Mouse (Mus musculus) CH12.LX (cell line): ENCODE results near the gene Nppc. TPM values are rescaled to one million over a fixed set of nuclear protein-coding genes. Genes with fewer than 3 reads are reported as not detected.

ENCODE experiments used
- DNase-seq: peaks from one replicate; pipeline ENCODE4 v3.0.0-alpha.2; 2013; ENCODE audit errors: extremely low read depth
- H3K27ac ChIP-seq: 2 replicates; pipeline ENCODE4 v1.5.1; 2012; ENCODE audit warnings: low read depth, mild to moderate bottlenecking, control low read depth, moderate library complexity; ENCODE audit not compliant: insufficient read depth
- H3K27me3 ChIP-seq: replicated peaks from 2 replicates; pipeline ENCODE3; 2012; ENCODE audit warnings: inconsistent platforms
- H3K36me3 ChIP-seq, 2 experiments: replicated peaks in 1 of 2; 2 replicates each; pipeline versions ENCODE3 to v1.6.1; 2012; ENCODE audit warnings: inconsistent platforms in 1 of 2, low read length in 1 of 2, mild to moderate bottlenecking in 1 of 2, mixed read lengths in 1 of 2, moderate library complexity in 1 of 2; ENCODE audit not compliant: control insufficient read depth in 1 of 2, insufficient read depth in 1 of 2
- H3K4me1 ChIP-seq, 2 experiments: 2 replicates each; pipeline ENCODE4 v1.6.1; 2012; ENCODE audit warnings: inconsistent platforms in 1 of 2, moderate library complexity in 1 of 2; ENCODE audit not compliant: insufficient read depth in 2 of 2, control insufficient read depth in 1 of 2
- H3K4me2 ChIP-seq: 2 replicates; pipeline ENCODE4 v1.6.1; 2012; ENCODE audit warnings: low read depth, mild to moderate bottlenecking, control low read depth; ENCODE audit not compliant: poor library complexity, insufficient read depth, severe bottlenecking
- H3K4me3 ChIP-seq, 3 experiments: fragments of 150-350 bp in 1 of 3; sonication (generic) in 1 of 3; replicated peaks in 1 of 3; 2 replicates each; pipeline versions ENCODE3 to v1.5.1; 2011 to 2012; ENCODE audit warnings: low read depth in 2 of 3, low read length in 2 of 3, mild to moderate bottlenecking in 2 of 3, moderate library complexity in 2 of 3, control low read depth in 1 of 3, improper control_type of control experiment in 1 of 3, inconsistent platforms in 1 of 3, mixed read lengths in 1 of 3; ENCODE audit not compliant: poor library complexity in 1 of 3
- H3K79me2 ChIP-seq: replicated peaks from 2 replicates; pipeline ENCODE4 v1.6.1; 2012; ENCODE audit warnings: mild to moderate bottlenecking, moderate library complexity; ENCODE audit not compliant: control insufficient read depth, poor library complexity, insufficient read depth, severe bottlenecking; ENCODE audit errors: extremely low read depth
- H3K9ac ChIP-seq: 2 replicates; pipeline ENCODE4 v1.6.1; 2012; ENCODE audit warnings: low read depth, mild to moderate bottlenecking, control low read depth, moderate library complexity; ENCODE audit not compliant: insufficient read depth
- H3K9me3 ChIP-seq: replicated peaks from 2 replicates; pipeline ENCODE3; 2012; ENCODE audit warnings: low read length, inconsistent platforms, mixed read lengths
- CHD2 ChIP-seq: IDR thresholded peaks from 2 replicates; pipeline ENCODE4 v1.6.1; 2011; ENCODE audit warnings: low read length, improper control_type of control experiment
- CTCF ChIP-seq, 2 experiments: IDR thresholded peaks in 1 of 2; conservative IDR thresholded peaks in 1 of 2; 2 replicates each; pipeline ENCODE4 v1.5.1; 2011 to 2012; ENCODE audit warnings: low read depth in 2 of 2, low read length in 2 of 2, improper control_type of control experiment in 1 of 2, inconsistent platforms in 1 of 2, mild to moderate bottlenecking in 1 of 2, moderate library complexity in 1 of 2
- ETS1 ChIP-seq: conservative IDR thresholded peaks from 2 replicates; pipeline ENCODE4 v1.6.1; 2012; ENCODE audit warnings: low read depth, mild to moderate bottlenecking, inconsistent platforms, low read length, improper control_type of control experiment, moderate library complexity
- GABPA ChIP-seq: IDR thresholded peaks from 2 replicates; pipeline ENCODE4 v1.6.1; 2012; ENCODE audit warnings: low read depth, low read length, improper control_type of control experiment, inconsistent platforms; ENCODE audit not compliant: insufficient replicate concordance
- IRF4 ChIP-seq: IDR thresholded peaks from 2 replicates; pipeline ENCODE4 v1.6.1; 2014; ENCODE audit warnings: low read depth, mild to moderate bottlenecking, inconsistent platforms, low read length, improper control_type of control experiment
- JUN ChIP-seq: IDR thresholded peaks from 2 replicates; pipeline ENCODE4 v1.6.1; 2011; ENCODE audit warnings: low read depth, mild to moderate bottlenecking, low read length, improper control_type of control experiment, moderate library complexity; ENCODE audit not compliant: insufficient read depth
- MAFK ChIP-seq: IDR thresholded peaks from 2 replicates; pipeline ENCODE4 v1.6.1; 2011; ENCODE audit warnings: low read length, improper control_type of control experiment; ENCODE audit not compliant: insufficient replicate concordance
- MAX ChIP-seq: IDR thresholded peaks from 2 replicates; pipeline ENCODE4 v1.6.1; 2011; ENCODE audit warnings: low read length, improper control_type of control experiment
- MAZ ChIP-seq: IDR thresholded peaks from 2 replicates; pipeline ENCODE4 v1.6.1; 2012; ENCODE audit warnings: low read depth, mild to moderate bottlenecking, inconsistent platforms, low read length, improper control_type of control experiment, moderate library complexity
- MXI1 ChIP-seq: IDR thresholded peaks from 2 replicates; pipeline ENCODE4 v1.6.1; 2011; ENCODE audit warnings: mild to moderate bottlenecking, low read depth, low read length, improper control_type of control experiment
- MYC ChIP-seq: IDR thresholded peaks from 2 replicates; pipeline ENCODE4 v1.6.1; 2011; ENCODE audit warnings: low read depth, mild to moderate bottlenecking, improper control_type of control experiment, low read length
- NRF1 ChIP-seq: IDR thresholded peaks from 2 replicates; pipeline ENCODE4 v1.6.1; 2014; ENCODE audit warnings: low read depth, mild to moderate bottlenecking, inconsistent platforms, low read length, improper control_type of control experiment, moderate library complexity
- PAX5 ChIP-seq: IDR thresholded peaks from 2 replicates; pipeline ENCODE4 v1.6.1; 2012; ENCODE audit warnings: low read length, inconsistent platforms, mixed read lengths
- POLR2AphosphoS2 ChIP-seq: IDR thresholded peaks from 2 replicates; pipeline ENCODE4 v1.6.1; 2011; ENCODE audit warnings: low read depth, low read length, improper control_type of control experiment
- RAD21 ChIP-seq: IDR thresholded peaks from 2 replicates; pipeline ENCODE4 v1.6.1; 2011; ENCODE audit warnings: low read depth, mild to moderate bottlenecking, low read length, improper control_type of control experiment, moderate library complexity
- RCOR1 ChIP-seq: conservative IDR thresholded peaks from 2 replicates; pipeline ENCODE4 v1.6.1; 2012; ENCODE audit warnings: low read depth, mild to moderate bottlenecking, inconsistent platforms, low read length, improper control_type of control experiment
- SIN3A ChIP-seq: IDR thresholded peaks from 2 replicates; pipeline ENCODE4 v1.6.1; 2012; ENCODE audit warnings: low read length, improper control_type of control experiment, inconsistent platforms
- SMC3 ChIP-seq: IDR thresholded peaks from 2 replicates; pipeline ENCODE4 v1.6.1; 2011; ENCODE audit warnings: low read depth, low read length, improper control_type of control experiment
- TBP ChIP-seq: conservative IDR thresholded peaks from 2 replicates; pipeline ENCODE4 v1.6.1; 2011; ENCODE audit warnings: low read depth, low read length, improper control_type of control experiment
- TCF12 ChIP-seq: IDR thresholded peaks from 2 replicates; pipeline ENCODE4 v1.6.1; 2014; ENCODE audit warnings: low read depth, mild to moderate bottlenecking, inconsistent platforms, low read length, improper control_type of control experiment
- USF1 ChIP-seq: IDR thresholded peaks from 2 replicates; pipeline ENCODE4 v1.6.1; 2014; ENCODE audit warnings: low read depth, mild to moderate bottlenecking, inconsistent platforms, low read length, improper control_type of control experiment
- USF2 ChIP-seq: conservative IDR thresholded peaks from 2 replicates; pipeline ENCODE4 v1.6.1; 2011; ENCODE audit warnings: low read depth, low read length, improper control_type of control experiment
- ZC3H11A ChIP-seq: IDR thresholded peaks from 2 replicates; pipeline ENCODE4 v1.6.1; 2012; ENCODE audit warnings: low read depth, mild to moderate bottlenecking, inconsistent platforms, low read length, improper control_type of control experiment
- ZKSCAN1 ChIP-seq: IDR thresholded peaks from 2 replicates; pipeline ENCODE4 v1.6.1; 2012; ENCODE audit warnings: low read depth, inconsistent platforms, low read length, improper control_type of control experiment, borderline replicate concordance
- ZMIZ1 ChIP-seq: IDR thresholded peaks from 2 replicates; pipeline ENCODE4 v1.6.1; 2012; ENCODE audit warnings: low read depth, mild to moderate bottlenecking, inconsistent platforms, low read length, improper control_type of control experiment
- ZNF384 ChIP-seq: IDR thresholded peaks from 2 replicates; pipeline ENCODE4 v1.6.1; 2012; ENCODE audit warnings: low read depth, low read length, improper control_type of control experiment, inconsistent platforms
- dilution Hi-C: fragments of 300-500 bp; cut with MboI; formaldehyde crosslinking; loops from 2 replicates; pipeline ENCODE4 v1.14.3; 2020; ENCODE audit warnings: low sequenced_read_pairs; ENCODE audit not compliant: extremely low pct_unique_long_range_greater_than_20kb, extremely low pct_ligation_motif_present
- in situ Hi-C: fragments of 300-500 bp; cut with MboI; formaldehyde crosslinking; loops from 3 replicates; pipeline ENCODE4 v1.14.3; 2019; ENCODE audit warnings: low sequenced_read_pairs, low pct_ligation_motif_present, low pct_unique_long_range_greater_than_20kb, mixed read lengths
- polyA plus RNA-seq: library from polyadenylated mRNA; unstranded; fragments of >175 nt; gene quantifications from 2 replicates; pipeline ENCODE4 v1.2.1, GENCODE M21; 2012; ENCODE audit warnings: low read depth; ENCODE audit not compliant: insufficient read length
- total RNA-seq, 2 experiments: library from RNA; depleted of rRNA; stranded (reverse); fragments of 300-350 nt in 1 of 2; fragments of >200 nt in 1 of 2; gene quantifications; 2 replicates each; pipeline ENCODE4 v1.2.3; 2012 to 2014

Gene Nppc
- total and polyA plus RNA-seq, 3 experiments: 0.13 TPM; not detected in 2

DNA sequence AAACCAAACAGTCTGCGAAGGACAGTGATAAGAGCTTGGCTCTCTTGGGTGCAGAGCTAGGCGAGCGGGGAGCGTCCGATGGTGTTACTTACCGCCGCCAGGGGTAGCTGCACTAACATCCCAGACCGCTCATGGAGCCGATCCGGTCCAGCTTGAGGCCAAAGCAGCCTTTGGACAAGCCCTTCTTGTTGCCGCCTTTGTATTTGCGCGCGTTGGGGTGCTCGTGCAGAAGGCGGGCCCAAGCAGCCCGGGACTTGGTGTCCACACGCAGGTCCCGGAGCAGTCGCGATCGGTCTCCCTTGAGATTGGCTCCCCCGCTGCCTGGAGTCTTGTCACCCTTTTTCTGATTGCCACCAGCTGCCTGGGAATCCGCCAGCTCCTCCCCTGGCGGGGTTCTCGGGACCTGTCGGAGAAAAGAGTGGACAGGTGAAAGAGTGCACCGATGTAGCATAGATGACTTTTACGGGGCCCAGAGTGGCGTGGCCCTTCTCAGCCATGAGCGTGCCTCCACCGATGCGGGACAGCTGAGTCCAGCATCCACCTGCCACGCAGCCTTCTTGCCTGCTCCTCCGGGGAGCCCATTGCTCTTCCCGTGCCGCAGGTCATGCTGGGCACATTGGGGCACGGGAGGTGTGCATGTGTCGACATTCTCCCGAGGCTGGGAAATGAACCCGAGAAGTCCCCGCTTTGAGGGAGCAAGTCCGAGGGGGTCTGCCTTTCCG lies 658 bp downstream of the Nppc start:
- Histone ChIP-seq H3K4me2 (peak overlapping the region; percentile 93), H3K27me3 (peaks cover 77% of the 10 kb centered on the region), H3K36me3 (no peaks in the 10 kb centered on the region), H3K4me3 (peak overlapping the region in 2 of 3 experiments; percentile 14 to 53), H3K9ac (peak overlapping the region; percentile 10; the same call in 1 of the 2 replicates), H3K4me1 (peaks cover 3 to 9% of the 10 kb centered on the region in 2 experiments; a peak in 3 of 4 replicates), H3K79me2 (no peaks in the 10 kb centered on the region), H3K9me3 (no peaks in the 10 kb centered on the region), H3K27ac (no peak overlapping the region)
- dilution Hi-C loops: no loop called here
- TF ChIP-seq SMC3: peak; percentile 83
- TF ChIP-seq MAZ: no peak
- peak; percentile 70 for TF ChIP-seq RAD21
- TF ChIP-seq SIN3A: no peak; the same call in 1 of the 2 replicates
- TF ChIP-seq IRF4: peak; percentile 21; the same call in 1 of the 2 replicates
- TF ChIP-seq GABPA: no peak
- TF ChIP-seq POLR2AphosphoS2: no peak
- 0 out of 2 replicates have a peak, but pooled peaks have one; percentile 16 for TF ChIP-seq TCF12
- no peak for TF ChIP-seq MAX
- no peak for TF ChIP-seq MXI1
- TF ChIP-seq ZC3H11A: peak; percentile 20
- TF ChIP-seq RCOR1: no peak
- no peak for TF ChIP-seq MYC
- peak in 1 of 2 experiments; percentile 83; a peak in 3 of 4 replicates for TF ChIP-seq CTCF (conservative IDR thresholded peaks at IDR 0.05 in 1 of 2, IDR thresholded peaks at IDR 0.05 in 1 of 2; ENCODE audit: low read depth in 2 of 2, low read length in 2 of 2)
- TF ChIP-seq TBP: no peak
- TF ChIP-seq ZKSCAN1: no peak
- DNase-seq: peak; percentile 47
- in situ Hi-C loops: loop anchor here (5.0 to 10.0 kb wide), 2 partner anchors 373 to 515 kb away; partner anchors contain the start of gene Prss56

DNA sequence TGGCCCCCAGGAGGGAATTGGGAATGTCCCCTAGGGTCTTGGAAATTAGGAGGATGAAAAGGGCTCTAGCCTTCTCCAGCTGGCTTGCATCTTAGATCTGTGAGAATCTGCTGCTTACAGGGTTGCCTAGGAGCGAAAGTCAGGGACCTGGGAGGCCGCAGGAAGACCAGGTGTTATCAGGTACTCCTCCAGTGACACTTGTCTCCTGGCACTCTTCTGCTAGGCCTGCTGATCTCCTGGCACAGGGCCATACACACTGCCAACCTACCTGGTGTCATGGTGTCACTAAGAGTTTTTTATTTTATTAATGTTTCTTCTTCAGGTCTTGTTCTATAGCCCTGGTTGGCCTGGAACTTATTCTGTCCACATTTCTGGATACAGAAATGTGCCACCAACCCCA lies 5.3 kb downstream of the Nppc start:
- peaks cover 3 to 6% of the 10 kb centered on the region in 2 experiments; a peak in 3 of 4 replicates for H3K4me1 ChIP-seq
- H3K79me2 ChIP-seq: no peaks in the 10 kb centered on the region
- dilution Hi-C loops: no loop called here
- in situ Hi-C loops: loop anchor here (5.0 to 10.0 kb wide), 2 partner anchors 377 to 520 kb away; partner anchors contain the start of gene Prss56
- no peak overlapping the region for H3K27ac ChIP-seq
- TF ChIP-seq MAFK (no peak), MAZ (no peak), POLR2AphosphoS2 (no peak), CTCF (conservative IDR thresholded peaks at IDR 0.05 in 1 of 2, IDR thresholded peaks at IDR 0.05 in 1 of 2; ENCODE audit: low read depth in 2 of 2, low read length in 2 of 2) (no peak), USF2 (no peak), CHD2 (no peak), ZMIZ1 (no peak), USF1 (no peak), SMC3 (no peak), RAD21 (no peak), NRF1 (no peak), JUN (no peak), SIN3A (no peak), TCF12 (no peak), PAX5 (no peak), ZKSCAN1 (no peak), ETS1 (no peak), IRF4 (no peak), ZNF384 (no peak)
- H3K4me2 ChIP-seq: no peak overlapping the region
- H3K36me3 ChIP-seq: no peaks in the 10 kb centered on the region
- no peak for DNase-seq
- H3K9ac ChIP-seq: no peak overlapping the region
- H3K4me3 ChIP-seq: no peak overlapping the region
- H3K27me3 ChIP-seq: peaks cover 44% of the 10 kb centered on the region
- H3K9me3 ChIP-seq: no peaks in the 10 kb centered on the region
